In the genomic region with DNA sequence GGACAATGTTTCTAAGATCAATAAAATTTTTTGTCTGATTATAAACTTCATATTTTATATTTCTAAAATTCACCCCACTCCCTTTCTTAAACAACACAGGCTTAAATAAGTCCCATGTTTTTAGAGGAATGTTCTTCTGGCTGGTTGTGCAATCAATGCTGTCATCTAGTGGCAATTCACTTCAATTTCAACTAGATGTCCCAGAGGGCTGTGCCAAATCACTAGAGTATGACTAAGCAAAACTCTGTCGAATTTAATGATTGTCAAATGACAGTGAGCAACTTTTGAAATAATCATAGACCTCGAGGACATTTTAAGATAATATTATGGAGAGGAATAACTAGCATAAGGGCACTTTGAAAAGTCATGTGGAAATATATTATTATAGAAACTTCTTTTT, we compare ENCODE assay signal across 10 mouse cellular contexts. TPM values are rescaled to one million over a fixed set of nuclear protein-coding genes. Genes with fewer than 3 reads are reported as not detected.
DNase-seq lines count a peak whose midpoint lies in the region; ATAC-seq and TF ChIP-seq lines count a peak whose summit lies in the region.
"Had no signal": no experiment of that assay in that cellular context is flagged by ENCODE, and none has a peak within 500 bp of the region (broad histone marks: within the 10 kb centered on the region; RNA-seq: fewer than 3 reads in every experiment).

No protein-coding gene starts in this region.

- H3K4me2 ChIP-seq in heart, postnatal 0 days (ENCODE audit: low read depth, low read length): no peak overlapping the region
- H3K4me2 ChIP-seq: liver, embryonic 15.5 days had no signal

- no peak for DNase-seq in heart, postnatal 0 days (ENCODE audit: low spot score)
- DNase-seq in heart, adult 11 months: no peak
- DNase-seq in 3134 (ENCODE audit: extremely low read depth, insufficient read length, low spot score): peak; percentile 24
- peak; percentile 82 for DNase-seq in ES-CJ7 (ENCODE audit: low read depth, low spot score)
- no peak for DNase-seq in cerebellum, postnatal 25 days
- DNase-seq in limb, embryonic 10.5 days (ENCODE audit: low spot score): no peak
- no peak for DNase-seq in hindbrain, embryonic 10.5 days (ENCODE audit: low spot score)

- no peaks in the 10 kb centered on the region for H3K4me1 ChIP-seq in heart, postnatal 0 days (ENCODE audit: control insufficient read depth, insufficient read depth)
- no peaks in the 10 kb centered on the region for H3K4me1 ChIP-seq in limb, embryonic 10.5 days
- H3K4me1 ChIP-seq in hindbrain, embryonic 10.5 days (replicated peaks): no peaks in the 10 kb centered on the region
- H3K4me1 ChIP-seq: liver, embryonic 15.5 days had no signal

- peaks cover 7% of the 10 kb centered on the region; the same call in 1 of the 2 replicates for H3K9me3 ChIP-seq in heart, postnatal 0 days (replicated peaks; ENCODE audit: control insufficient read depth, low read length)
- H3K9me3 ChIP-seq in limb, embryonic 10.5 days (replicated peaks): no peaks in the 10 kb centered on the region
- H3K9me3 ChIP-seq in hindbrain, embryonic 10.5 days: peaks cover 9% of the 10 kb centered on the region; the same call in 1 of the 2 replicates
- H3K9me3 ChIP-seq: liver, embryonic 15.5 days had no signal

- no peak overlapping the region for H3K9ac ChIP-seq in heart, postnatal 0 days (replicated peaks; ENCODE audit: low read depth, low read length)
- H3K9ac ChIP-seq: liver, embryonic 15.5 days had no signal

- H3K4me3 ChIP-seq in heart, postnatal 0 days (ENCODE audit: low read depth, low read length): no peak overlapping the region
- no peak overlapping the region for H3K4me3 ChIP-seq in limb, embryonic 10.5 days
- H3K4me3 ChIP-seq in hindbrain, embryonic 10.5 days: no peak overlapping the region
- H3K4me3 ChIP-seq: liver, embryonic 15.5 days had no signal

- 49% methylated on average over 2 of the region's 2 CpGs for WGBS in heart, postnatal 0 days
- 76% methylated on average over 2 of the region's 2 CpGs for WGBS in limb, embryonic 10.5 days
- WGBS in hindbrain, embryonic 10.5 days: 70% methylated on average over 2 of the region's 2 CpGs

- no peaks in the 10 kb centered on the region for H3K27me3 ChIP-seq in heart, postnatal 0 days (ENCODE audit: control insufficient read depth, insufficient read depth, low read length)
- no peaks in the 10 kb centered on the region for H3K27me3 ChIP-seq in limb, embryonic 10.5 days (ENCODE audit: low read depth, poor library complexity, severe bottlenecking)
- H3K27me3 ChIP-seq in hindbrain, embryonic 10.5 days (ENCODE audit: insufficient read depth, poor library complexity, severe bottlenecking): no peaks in the 10 kb centered on the region
- H3K27me3 ChIP-seq: liver, embryonic 15.5 days had no signal

- peak; percentile 38 for TF ChIP-seq CTCF in heart, postnatal 0 days (IDR thresholded peaks at IDR 0.05; ENCODE audit: low read depth)

- TF ChIP-seq EP300 in heart, postnatal 0 days (IDR thresholded peaks at IDR 0.05; ENCODE audit: low read depth): no peak

- no peak overlapping the region for H3K27ac ChIP-seq in heart, postnatal 0 days (ENCODE audit: low read depth)
- H3K27ac ChIP-seq in limb, embryonic 10.5 days: no peak overlapping the region
- H3K27ac ChIP-seq in hindbrain, embryonic 10.5 days: no peak overlapping the region
- H3K27ac ChIP-seq: liver, embryonic 15.5 days had no signal

- ATAC-seq in heart, postnatal 0 days (ENCODE audit: insufficient read depth, low read depth): no peak
- ATAC-seq in granulocyte monocyte progenitor cell, adult 5-6 weeks (replicated peaks; ENCODE audit: poor library complexity, severe bottlenecking): peak; percentile 71
- ATAC-seq: hindbrain, embryonic 16.5 days had no signal

- H3K36me3 ChIP-seq in heart, postnatal 0 days (replicated peaks; ENCODE audit: control insufficient read depth, insufficient read depth, low read length): no peaks in the 10 kb centered on the region
- H3K36me3 ChIP-seq in limb, embryonic 10.5 days: no peaks in the 10 kb centered on the region
- no peaks in the 10 kb centered on the region for H3K36me3 ChIP-seq in hindbrain, embryonic 10.5 days
- H3K36me3 ChIP-seq: liver, embryonic 15.5 days had no signal

RNA-seq across cellular contexts. Expression of gene Prg4, which starts 31.7 kb away (rescaled TPM):
- total RNA-seq in heart, postnatal 0 days (2014; rRNA removed; ENCODE audit: low replicate concordance): 3.6 TPM in 1 of 2 replicates, not detected in the other
- polyA plus RNA-seq in heart, postnatal 0 days (2015; fragmentation: Nextera tagmentation; extraction: Ambion mirVana): 1.3 and 1.9 TPM in 2 replicates
- total RNA-seq in granulocyte monocyte progenitor cell, adult 5-6 weeks (2014; fragmentation: Nextera tagmentation): not detected in 2 replicates
- total RNA-seq in granulocyte monocyte progenitor cell, adult 5-6 weeks (2017): not detected in 2 replicates
- 0.46 and 0.51 TPM in 2 replicates for polyA plus RNA-seq in limb, embryonic 10.5 days (2016; fragmentation: Nextera tagmentation; extraction: Ambion mirVana)
- 0.22 and 0.49 TPM in 2 replicates for polyA plus RNA-seq in hindbrain, embryonic 10.5 days (2016; fragmentation: Nextera tagmentation; extraction: Ambion mirVana)

Comparison
In these comparisons a context has a peak if more than half of its experiments do, and no peak if none do; other contexts are left out.
1. DNase-seq: peak in 3134 (single experiment) and ES-CJ7 (single experiment); none in heart, postnatal 0 days (single experiment), heart, adult 11 months (single experiment), cerebellum, postnatal 25 days (0 of 2), limb, embryonic 10.5 days (single experiment) and hindbrain, embryonic 10.5 days (single experiment).